Mouse (Mus musculus): ENCODE data around the gene Mkln1. TPM values are rescaled to one million over a fixed set of nuclear protein-coding genes. Genes with fewer than 3 reads are reported as not detected.

The Mkln1 gene
- polyA plus RNA-seq, 1 experiment: 40.1 TPM

- Histone ChIP-seq H3K4me3 (ENCODE audit: control insufficient read depth, insufficient read depth, low read length) (no peak overlapping the region), H3K27ac (ENCODE audit: control insufficient read depth, insufficient read depth, low read length) (no peak overlapping the region), H3K27me3 (ENCODE audit: control insufficient read depth, insufficient read depth, low read length) (no peaks in the 10 kb centered on the region), H3K4me1 (replicated peaks; ENCODE audit: control insufficient read depth, insufficient read depth, low read length) (no peaks in the 10 kb centered on the region), H3K36me3 (ENCODE audit: control insufficient read depth, insufficient read depth, low read length) (no peaks in the 10 kb centered on the region)
- whole genome bisulfite sequencing: 95% methylated on average over 5 of the region's 5 CpGs
- DNase-seq: no peak
- no peak for TF ChIP-seq POLR2A (IDR thresholded peaks at IDR 0.05; ENCODE audit: control insufficient read depth, extremely low read depth, insufficient read depth, low read length, poor library complexity)
- no peak for TF ChIP-seq CTCF (IDR thresholded peaks at IDR 0.05; ENCODE audit: borderline replicate concordance, control insufficient read depth, extremely low read depth, insufficient read depth, low read length, poor library complexity)
These were observed 13.7 kb upstream of the Mkln1 start for GRCm38 (mm10) chr6:31384794-31385193.

GRCm38 (mm10) chr6:31385281-31386145, 13.0 kb upstream of the Mkln1 start:
- no peak overlapping the region for H3K27ac ChIP-seq (ENCODE audit: control insufficient read depth, insufficient read depth, low read length)
- no peak for DNase-seq
- 94% methylated on average over 10 of the region's 10 CpGs for WGBS

GRCm38 (mm10) chr6:31389716-31390115, 8.8 kb upstream of the Mkln1 start:
- TF ChIP-seq POLR2A (IDR thresholded peaks at IDR 0.05; ENCODE audit: control insufficient read depth, extremely low read depth, insufficient read depth, low read length, poor library complexity) (no peak), CTCF (IDR thresholded peaks at IDR 0.05; ENCODE audit: borderline replicate concordance, control insufficient read depth, extremely low read depth, insufficient read depth, low read length, poor library complexity) (no peak)
- no peaks in the 10 kb centered on the region for H3K36me3 ChIP-seq (ENCODE audit: control insufficient read depth, insufficient read depth, low read length)
- DNase-seq: no peak
- no peak overlapping the region for H3K4me3 ChIP-seq (ENCODE audit: control insufficient read depth, insufficient read depth, low read length)
- H3K4me1 ChIP-seq (replicated peaks; ENCODE audit: control insufficient read depth, insufficient read depth, low read length): no peaks in the 10 kb centered on the region
- no peaks in the 10 kb centered on the region for H3K27me3 ChIP-seq (ENCODE audit: control insufficient read depth, insufficient read depth, low read length)
- no peak overlapping the region for H3K27ac ChIP-seq (ENCODE audit: control insufficient read depth, insufficient read depth, low read length)
- WGBS: 96% methylated on average over 6 of the region's 6 CpGs

More at GRCm38 (mm10) chr6:31385281-31386145, 13.0 kb upstream of the Mkln1 start:
- H3K27me3 ChIP-seq (ENCODE audit: control insufficient read depth, insufficient read depth, low read length): no peaks in the 10 kb centered on the region
- TF ChIP-seq POLR2A (IDR thresholded peaks at IDR 0.05; ENCODE audit: control insufficient read depth, extremely low read depth, insufficient read depth, low read length, poor library complexity) (no peak), CTCF (IDR thresholded peaks at IDR 0.05; ENCODE audit: borderline replicate concordance, control insufficient read depth, extremely low read depth, insufficient read depth, low read length, poor library complexity) (no peak)
- H3K36me3 ChIP-seq (ENCODE audit: control insufficient read depth, insufficient read depth, low read length): no peaks in the 10 kb centered on the region
- H3K4me3 ChIP-seq (ENCODE audit: control insufficient read depth, insufficient read depth, low read length): no peak overlapping the region
- H3K4me1 ChIP-seq (replicated peaks; ENCODE audit: control insufficient read depth, insufficient read depth, low read length): no peaks in the 10 kb centered on the region

GRCm38 (mm10) chr6:31390243-31390981, 8.1 kb upstream of the Mkln1 start:
- no peak for TF ChIP-seq POLR2A (IDR thresholded peaks at IDR 0.05; ENCODE audit: control insufficient read depth, extremely low read depth, insufficient read depth, low read length, poor library complexity)
- TF ChIP-seq CTCF (IDR thresholded peaks at IDR 0.05; ENCODE audit: borderline replicate concordance, control insufficient read depth, extremely low read depth, insufficient read depth, low read length, poor library complexity): no peak
- H3K4me3 ChIP-seq (ENCODE audit: control insufficient read depth, insufficient read depth, low read length): no peak overlapping the region
- 88% methylated on average over 8 of the region's 8 CpGs for WGBS
- H3K4me1 ChIP-seq (replicated peaks; ENCODE audit: control insufficient read depth, insufficient read depth, low read length): no peaks in the 10 kb centered on the region
- no peaks in the 10 kb centered on the region for H3K36me3 ChIP-seq (ENCODE audit: control insufficient read depth, insufficient read depth, low read length)
- DNase-seq: no peak
- no peak overlapping the region for H3K27ac ChIP-seq (ENCODE audit: control insufficient read depth, insufficient read depth, low read length)
- H3K27me3 ChIP-seq (ENCODE audit: control insufficient read depth, insufficient read depth, low read length): no peaks in the 10 kb centered on the region

- DNase-seq: no peak
- no peaks in the 10 kb centered on the region for H3K27me3 ChIP-seq (ENCODE audit: control insufficient read depth, insufficient read depth, low read length)
- no peak for TF ChIP-seq CTCF (IDR thresholded peaks at IDR 0.05; ENCODE audit: borderline replicate concordance, control insufficient read depth, extremely low read depth, insufficient read depth, low read length, poor library complexity)
- TF ChIP-seq POLR2A (IDR thresholded peaks at IDR 0.05; ENCODE audit: control insufficient read depth, extremely low read depth, insufficient read depth, low read length, poor library complexity): no peak
- no peaks in the 10 kb centered on the region for H3K4me1 ChIP-seq (replicated peaks; ENCODE audit: control insufficient read depth, insufficient read depth, low read length)
- H3K36me3 ChIP-seq (ENCODE audit: control insufficient read depth, insufficient read depth, low read length): no peaks in the 10 kb centered on the region
- 96% methylated on average over 5 of the region's 5 CpGs for WGBS
- no peak overlapping the region for H3K27ac ChIP-seq (ENCODE audit: control insufficient read depth, insufficient read depth, low read length)
- H3K4me3 ChIP-seq (ENCODE audit: control insufficient read depth, insufficient read depth, low read length): no peak overlapping the region
These were observed 5.7 kb upstream of the Mkln1 start for GRCm38 (mm10) chr6:31392871-31393270.

GRCm38 (mm10) chr6:31396118-31396517, 2.4 kb upstream of the Mkln1 start:
- peaks cover 7% of the 10 kb centered on the region for H3K4me1 ChIP-seq (replicated peaks; ENCODE audit: control insufficient read depth, insufficient read depth, low read length)
- no peak for DNase-seq
- no peaks in the 10 kb centered on the region for H3K27me3 ChIP-seq (ENCODE audit: control insufficient read depth, insufficient read depth, low read length)
- no peaks in the 10 kb centered on the region for H3K36me3 ChIP-seq (ENCODE audit: control insufficient read depth, insufficient read depth, low read length)
- H3K27ac ChIP-seq (ENCODE audit: control insufficient read depth, insufficient read depth, low read length): no peak overlapping the region
- WGBS: 95% methylated on average over 4 of the region's 4 CpGs
- TF ChIP-seq POLR2A (IDR thresholded peaks at IDR 0.05; ENCODE audit: control insufficient read depth, extremely low read depth, insufficient read depth, low read length, poor library complexity) (no peak), CTCF (IDR thresholded peaks at IDR 0.05; ENCODE audit: borderline replicate concordance, control insufficient read depth, extremely low read depth, insufficient read depth, low read length, poor library complexity) (no peak)
- H3K4me3 ChIP-seq (ENCODE audit: control insufficient read depth, insufficient read depth, low read length): no peak overlapping the region

Data from thymus, adult 2 months (tissue).